Mouse (Mus musculus) CD4-positive helper T cell, adult 2 months (primary cell): ENCODE data around the gene Ift22.

Source experiments
- DNase-seq: peaks from one replicate; pipeline ENCODE4 v3.0.0-alpha.2; 2012; ENCODE audit warnings: low read depth, missing footprints, low spot score

The Ift22 gene

DNA sequence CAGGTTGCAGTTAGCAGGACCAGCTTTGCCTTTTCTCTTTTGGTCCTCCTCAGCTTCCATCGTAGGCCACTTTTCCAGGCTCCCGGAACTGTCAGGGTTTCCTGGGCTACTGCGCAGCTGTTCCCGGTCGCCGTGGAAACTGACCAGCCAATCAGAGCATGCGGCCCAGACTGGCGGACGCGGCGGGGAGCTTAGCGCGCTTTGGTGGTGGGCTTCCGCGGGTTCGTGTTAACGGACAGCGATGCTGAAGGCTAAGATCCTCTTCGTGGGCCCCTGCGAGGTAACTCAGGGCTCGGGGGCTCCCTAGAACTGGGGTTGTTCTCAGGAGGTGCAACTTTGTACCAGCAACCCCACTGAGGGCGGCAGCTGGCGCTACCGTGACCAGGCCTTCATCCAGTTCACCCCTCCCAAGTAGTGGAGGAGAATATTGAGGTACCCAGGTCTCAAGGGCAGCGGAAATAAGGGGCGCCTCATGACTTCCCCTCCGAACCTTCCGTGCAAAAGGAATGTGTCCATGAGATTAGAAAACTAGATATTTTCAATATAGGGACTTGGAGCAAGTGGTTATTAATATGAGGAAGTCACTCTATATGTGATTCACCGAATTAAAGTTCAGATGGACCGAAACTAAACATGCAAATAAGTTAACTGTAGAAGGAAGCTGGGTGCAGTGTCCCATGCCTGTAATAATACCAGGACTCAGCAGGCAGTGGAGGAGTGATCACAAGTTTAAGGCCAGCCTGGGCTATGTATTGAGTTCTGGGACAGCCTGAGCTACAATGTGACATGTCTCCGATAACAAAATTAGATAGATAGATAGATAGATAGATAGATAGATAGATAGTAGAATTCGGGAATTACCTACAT lies at the start of gene Ift22:
Ift22 (plus strand) TSS at position 160 of the 867 bp plus-strand sequence.
- DNase-seq = peak; percentile 81

DNA sequence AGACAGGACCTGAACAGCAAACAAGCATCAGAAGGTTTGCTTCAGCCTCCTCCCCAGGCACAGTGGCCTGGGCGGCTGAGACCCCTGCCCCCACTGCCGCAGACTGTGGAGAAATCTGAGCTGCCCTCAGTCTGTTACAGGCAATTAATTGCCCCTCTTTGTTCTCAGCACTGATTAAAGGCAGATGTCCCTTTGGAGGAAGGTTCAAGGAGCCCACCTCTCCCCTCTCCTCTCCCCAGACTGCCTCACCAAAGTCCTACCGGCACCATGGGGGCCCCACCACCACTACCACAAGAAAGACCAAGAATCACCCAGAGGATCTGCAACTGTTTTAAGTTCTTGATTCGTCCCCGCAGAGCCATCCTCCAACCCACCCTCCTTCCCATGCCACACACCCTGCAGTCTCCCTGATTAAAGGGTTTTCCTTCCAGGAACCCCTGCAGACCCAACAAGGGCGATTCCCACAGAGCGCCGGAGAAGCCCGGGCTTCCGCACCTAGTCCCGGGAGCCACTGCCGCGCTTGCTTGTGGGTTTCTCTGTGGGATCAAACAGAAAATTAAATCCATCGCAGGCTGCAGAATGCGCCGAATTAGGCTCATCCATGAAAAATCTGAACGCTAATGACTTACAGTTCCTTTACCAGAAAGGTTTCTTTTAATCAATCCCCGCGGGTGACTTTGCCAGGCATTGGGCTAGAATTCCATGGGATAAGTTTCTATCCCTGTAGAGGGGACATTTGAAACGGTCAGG lies 46.6 kb upstream of the Ift22 start:
- DNase-seq = no peak

DNA sequence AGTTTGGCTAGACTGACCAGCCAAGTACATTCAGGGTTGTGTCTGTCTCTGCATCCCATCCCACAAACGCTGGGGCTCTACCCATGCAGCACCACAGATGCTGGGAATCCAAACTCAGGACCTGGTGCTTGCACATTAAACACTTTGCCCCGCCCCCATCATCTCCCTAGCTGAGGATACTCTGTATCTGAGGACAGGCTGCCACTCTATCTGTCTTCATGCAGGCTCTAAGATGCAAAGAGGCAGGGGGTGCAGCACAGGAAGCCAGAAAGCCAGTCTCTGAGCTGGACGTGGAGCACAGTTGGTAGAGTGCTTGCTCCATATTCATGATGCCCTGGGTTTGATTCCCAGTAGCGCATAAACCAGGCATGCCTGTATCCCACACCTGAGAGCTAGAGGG lies 45.1 kb upstream of the Ift22 start:
- DNase-seq = no peak

DNA sequence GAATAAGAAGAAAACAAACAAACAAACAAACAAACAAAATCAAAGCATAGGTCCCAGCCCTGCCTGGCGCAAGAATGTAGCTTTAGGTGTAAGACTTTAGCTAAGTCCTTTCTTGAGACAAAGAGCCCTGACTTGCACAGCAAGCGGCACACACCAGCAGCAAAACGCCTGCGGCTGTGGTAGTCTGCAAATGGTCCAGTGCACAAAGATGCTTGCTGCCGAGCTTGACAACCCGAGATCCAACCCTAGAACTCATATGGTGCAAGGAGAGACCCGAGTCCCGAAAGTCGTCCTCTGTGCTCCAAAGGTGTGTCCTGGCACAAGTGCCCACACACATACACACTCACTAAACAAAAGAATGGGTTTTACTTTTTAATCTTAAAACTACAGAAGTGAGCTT lies 44.7 kb upstream of the Ift22 start:
- no peak for DNase-seq

DNA sequence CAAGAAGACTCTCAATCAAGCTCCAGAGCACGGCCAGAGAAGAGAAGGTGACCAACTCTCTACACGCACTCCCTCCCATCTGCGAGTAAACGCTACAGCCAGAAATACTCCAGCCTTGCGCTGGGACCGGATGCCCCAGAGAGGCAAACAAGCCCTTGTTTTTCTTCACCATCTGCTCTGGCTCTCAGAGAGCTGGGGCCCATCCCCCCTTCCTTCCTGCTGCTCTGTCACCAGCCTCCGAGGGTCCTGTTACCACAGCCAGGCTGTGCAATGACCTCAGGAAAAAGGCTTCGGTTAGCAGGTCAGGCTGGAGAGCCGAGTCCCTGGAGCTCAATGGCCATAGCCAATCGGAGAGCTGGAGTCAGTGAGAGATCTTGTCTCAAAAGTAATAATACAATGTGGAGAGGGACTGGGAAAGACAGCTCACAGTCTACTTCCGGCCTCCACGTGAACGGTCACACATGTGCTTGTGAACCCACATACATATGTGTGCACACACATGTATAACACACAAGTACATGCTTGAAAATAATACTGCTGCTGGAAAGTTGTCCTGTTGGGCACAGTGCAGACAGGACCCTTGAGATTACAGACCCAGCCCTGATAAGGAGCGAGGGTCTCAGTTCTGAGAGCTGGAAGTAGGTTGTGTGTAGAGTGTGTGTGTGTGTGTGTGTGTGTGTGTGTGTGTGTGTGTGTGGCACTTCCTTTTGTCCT lies 43.8 kb upstream of the Ift22 start:
- peak; percentile 50 for DNase-seq

DNA sequence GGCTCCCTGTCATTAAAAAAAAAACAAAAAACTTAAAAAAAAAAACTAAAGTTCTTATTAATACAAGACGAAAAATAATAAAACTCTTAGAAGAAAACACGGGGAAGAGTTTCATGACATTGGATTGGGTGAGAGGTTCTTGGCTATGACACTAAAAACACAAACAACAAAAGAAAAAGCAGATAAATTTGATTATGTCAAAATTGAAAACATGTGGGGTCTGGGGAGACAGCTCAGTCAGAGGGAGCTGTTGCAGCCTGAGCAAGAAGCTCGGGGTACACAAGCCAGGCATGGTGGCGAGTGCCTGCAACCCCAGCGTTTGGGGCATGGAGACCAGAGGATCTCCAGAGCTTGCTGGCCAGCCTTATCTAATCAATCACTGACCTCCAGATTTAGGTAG lies 40.2 kb upstream of the Ift22 start:
- DNase-seq = no peak

DNA sequence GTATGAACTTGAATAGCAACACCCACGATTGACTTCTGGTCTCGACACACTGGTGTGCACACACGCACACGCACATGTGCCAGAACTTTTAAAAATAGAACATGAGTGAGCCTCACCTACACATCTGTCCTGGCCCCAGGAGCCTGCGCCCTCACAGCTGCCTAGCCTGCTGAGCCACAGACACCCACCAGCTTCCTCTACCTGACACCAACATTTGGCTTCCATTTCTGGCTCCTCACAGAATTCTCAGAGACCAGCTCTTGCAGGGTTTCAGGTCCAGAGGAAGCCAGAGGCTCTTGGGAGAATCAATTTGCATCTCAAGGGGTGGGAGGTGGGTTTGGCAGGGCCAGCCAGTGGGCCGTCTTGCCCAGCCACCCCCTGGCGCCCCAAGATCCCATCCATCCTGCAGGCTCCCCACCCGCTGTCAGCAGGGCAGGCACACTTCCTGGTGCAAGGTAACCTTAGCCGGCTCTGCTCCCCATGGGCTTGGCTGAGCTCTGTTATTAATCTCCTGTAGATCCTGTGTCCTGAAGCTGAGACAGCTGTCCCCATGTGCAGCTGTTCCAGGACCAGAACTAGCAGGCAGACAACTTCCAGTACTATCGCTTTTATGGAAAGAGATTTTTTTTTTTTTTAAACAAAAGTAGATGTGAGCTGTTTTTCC lies 38.4 kb upstream of the Ift22 start:
- no peak for DNase-seq

DNA sequence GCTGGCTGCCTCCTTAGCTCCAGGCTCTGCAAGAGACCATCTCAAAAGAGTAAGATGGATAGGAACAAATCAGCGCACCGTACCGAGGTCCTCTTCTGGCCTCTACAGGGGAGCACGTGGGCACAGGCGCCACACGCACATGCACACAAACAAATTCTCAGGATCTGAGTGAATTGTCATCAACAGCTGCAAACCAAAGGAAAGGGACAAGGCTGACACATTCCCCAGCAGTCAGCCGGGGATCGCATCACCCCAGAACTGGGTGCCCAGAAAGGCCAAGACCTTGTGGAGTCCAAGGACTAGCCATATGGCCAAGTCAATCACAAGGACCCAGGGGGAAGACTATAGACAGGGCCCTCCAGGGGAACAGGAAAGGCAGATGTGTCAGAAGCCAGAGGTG lies 35.5 kb upstream of the Ift22 start:
- no peak for DNase-seq

DNA sequence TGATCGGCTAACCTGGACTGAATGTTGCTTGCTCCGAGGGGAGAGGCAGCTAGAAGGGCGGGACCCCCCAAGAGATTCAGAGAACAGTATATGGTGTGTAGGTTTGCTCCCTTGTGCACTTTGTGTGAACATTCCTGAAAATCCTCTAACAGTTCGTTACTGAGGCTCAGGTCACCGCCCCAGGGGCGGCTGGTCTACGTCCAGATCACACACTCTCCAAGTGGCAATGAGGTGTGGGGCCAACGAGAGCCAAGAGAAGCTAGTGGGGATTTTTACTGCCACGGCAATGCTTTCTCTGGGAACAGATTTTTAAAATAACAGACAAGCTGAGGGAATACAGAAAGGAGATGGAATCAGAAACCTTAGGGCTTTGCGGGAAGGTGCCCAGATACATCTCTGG lies 33.7 kb upstream of the Ift22 start:
- no peak for DNase-seq

DNA sequence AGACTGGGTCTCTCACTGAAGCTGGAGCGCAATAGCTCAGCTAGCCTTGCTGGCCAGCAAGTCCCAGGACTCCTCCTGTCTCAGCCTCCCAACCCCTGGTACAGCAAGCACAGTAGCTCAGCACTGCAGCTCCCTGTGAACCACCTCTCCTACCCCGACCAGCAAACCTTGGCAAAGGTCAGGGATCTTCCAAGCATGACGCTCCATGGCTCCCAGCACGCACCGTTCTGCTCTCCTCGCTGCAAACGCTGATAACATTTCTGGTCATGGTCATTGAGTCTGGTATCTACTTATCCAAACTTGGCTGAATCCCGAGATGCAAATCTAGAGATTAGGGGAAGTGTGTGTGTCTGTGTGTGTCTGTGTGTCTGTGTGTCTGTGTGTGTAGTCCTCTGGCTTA lies 27.8 kb upstream of the Ift22 start:
- DNase-seq = no peak

DNA sequence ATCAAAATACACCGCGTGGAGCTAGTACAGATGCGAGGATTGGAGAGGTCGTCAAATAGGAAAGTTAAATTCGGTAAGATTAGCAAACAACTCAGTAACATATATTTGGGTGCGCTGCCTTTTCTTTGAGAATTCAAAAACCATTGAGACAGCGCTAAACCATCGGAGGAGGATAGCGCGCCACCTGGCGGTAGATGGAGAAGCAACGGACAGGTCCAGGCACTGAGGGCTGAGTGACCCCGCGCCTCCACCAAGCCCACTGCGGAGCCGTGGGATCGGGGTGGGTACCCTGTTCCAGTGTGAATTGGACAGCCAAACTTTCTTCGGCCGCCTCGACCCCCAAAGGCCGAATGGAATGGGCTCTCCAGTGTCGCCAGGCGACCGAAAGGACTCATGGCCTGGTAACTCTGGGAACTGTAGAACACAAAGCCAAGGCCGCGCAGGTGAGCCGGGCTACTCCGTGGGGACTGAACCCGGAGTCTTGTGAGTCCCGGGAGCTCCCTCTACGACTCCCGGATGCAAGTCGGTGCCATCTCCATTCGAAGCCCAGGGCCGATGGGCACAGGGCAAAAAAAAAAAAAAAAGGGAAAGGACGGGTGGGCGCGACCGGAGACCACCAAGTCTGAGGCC lies 26.5 kb upstream of the Ift22 start:
- DNase-seq = peak; percentile 62

DNA sequence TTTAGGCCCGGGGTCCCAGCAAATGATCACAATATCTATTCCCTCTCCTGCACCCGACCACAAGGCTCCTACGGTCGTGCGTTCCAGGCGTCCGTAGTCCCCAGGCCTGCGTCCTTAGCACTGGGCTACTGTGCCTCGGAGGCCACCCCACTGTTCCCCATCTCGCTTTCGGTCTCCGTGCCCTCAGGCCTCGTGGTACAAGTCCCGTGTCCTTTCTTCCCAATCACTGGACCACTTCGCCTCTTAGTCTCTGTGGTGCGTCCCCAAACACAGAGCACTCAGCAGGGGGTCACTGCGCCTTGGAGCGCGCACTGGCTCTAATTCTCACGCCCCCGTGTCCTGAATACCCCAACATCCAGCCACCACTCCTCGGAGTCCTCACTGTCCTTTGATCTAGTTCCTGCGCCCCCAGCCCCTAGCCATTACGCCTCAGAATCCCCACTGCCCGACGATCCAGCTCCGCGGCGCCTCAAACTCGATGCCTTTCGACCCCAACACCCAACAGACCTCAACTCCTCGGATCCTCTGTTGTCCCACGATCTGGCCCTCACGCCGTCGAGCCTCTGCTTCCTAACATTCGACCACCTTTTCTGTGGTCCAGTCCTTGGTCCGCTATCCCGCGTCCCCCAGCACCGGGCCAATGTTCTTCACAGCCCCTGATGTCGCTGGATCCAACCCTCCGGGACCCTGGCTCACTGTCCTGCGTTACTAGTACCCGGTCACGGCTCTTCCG lies 25.7 kb upstream of the Ift22 start:
- DNase-seq = no peak

DNA sequence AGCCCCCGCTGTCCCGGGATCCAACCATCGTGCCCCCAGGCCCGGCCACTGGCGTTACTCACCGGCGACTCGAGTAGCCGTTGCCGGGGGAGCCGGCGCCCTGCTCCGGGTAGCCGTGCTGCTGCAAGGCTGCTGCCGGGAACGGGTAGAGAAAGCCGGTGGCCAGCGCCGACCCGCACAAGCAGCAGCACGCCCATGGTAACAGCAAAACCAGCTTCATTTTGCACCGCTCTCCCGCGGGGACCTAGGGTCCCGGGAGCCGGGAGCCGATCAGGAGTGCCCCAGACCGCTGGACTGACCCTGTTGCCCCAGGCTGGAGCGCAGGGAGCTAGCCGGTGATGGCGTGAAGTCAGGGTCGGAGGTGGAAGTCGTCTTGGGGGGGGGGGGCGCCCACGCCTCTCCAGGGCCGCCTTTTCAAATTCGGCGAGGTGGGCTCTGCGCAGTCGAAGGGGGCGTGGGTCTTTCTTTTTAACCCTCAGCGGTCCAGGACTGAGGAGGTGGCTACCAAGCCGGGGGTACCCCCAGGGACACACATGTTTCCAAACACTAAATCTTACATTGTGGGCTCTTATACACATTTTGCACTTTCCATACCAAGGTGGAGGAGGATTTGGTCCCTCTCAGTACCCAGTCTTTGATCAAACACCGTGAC lies 25.0 kb upstream of the Ift22 start, which contains the start of gene Col26a1:
Col26a1 (minus strand) TSS at position 422 of the 652 bp plus-strand sequence.
- DNase-seq = no peak

DNA sequence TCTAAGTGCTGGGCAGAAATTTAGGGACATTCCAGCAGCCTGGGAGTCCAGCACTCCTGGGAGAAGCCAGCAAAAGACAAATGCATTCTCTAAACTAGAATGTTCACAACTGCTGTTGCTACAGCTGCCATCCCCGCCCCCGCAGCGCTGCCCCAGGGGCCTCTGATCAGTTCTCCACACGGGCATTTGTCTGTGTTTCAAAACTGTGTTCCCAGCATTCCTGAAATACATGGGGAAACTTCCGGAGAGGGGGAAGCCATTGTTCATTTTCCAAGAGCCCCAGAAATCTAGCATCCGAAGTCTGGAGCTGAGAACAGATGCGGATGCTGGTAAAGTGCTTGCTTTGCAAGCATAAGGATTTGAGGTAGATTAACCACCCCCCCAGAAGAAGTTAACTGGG lies 21.0 kb upstream of the Ift22 start:
- no peak for DNase-seq

DNA sequence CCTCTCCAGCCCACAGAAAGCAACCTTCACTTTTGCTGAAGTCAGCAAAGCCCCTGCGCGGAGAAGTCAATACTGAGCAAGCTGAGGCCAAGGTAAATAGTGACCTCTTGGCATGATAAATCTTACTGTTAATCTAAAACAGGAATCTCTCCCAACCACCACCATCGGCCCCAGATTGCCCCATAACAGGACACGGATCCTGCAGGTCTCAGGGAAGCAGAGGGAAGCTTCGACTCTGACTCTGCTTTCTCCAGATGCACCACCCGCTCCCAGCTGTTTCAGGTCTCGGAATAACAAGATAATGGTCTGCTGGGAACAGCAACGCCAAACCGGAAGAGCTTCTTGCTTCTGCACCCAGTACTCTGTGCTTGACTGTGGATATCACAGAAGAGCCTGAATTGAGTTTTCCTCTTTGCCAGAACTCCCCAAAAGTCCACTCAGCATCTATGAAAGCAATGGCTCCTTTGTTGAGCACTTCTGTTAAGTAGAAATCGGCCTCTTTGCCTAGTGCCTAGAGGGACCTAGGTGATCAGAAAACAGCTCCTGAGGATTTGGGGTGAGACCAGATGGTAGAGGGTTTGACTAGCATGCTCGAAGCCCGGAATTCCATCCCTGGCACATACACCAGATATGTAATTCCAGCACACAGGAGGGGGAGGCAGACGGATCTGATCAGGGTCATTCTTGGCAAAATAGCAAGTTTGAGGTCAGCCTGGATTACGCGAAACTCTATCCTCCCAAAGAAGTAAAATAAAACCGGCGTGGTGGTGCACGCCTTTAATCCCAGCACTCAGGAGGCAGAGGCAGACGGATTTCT lies 19.2 kb upstream of the Ift22 start:
- no peak for DNase-seq

DNA sequence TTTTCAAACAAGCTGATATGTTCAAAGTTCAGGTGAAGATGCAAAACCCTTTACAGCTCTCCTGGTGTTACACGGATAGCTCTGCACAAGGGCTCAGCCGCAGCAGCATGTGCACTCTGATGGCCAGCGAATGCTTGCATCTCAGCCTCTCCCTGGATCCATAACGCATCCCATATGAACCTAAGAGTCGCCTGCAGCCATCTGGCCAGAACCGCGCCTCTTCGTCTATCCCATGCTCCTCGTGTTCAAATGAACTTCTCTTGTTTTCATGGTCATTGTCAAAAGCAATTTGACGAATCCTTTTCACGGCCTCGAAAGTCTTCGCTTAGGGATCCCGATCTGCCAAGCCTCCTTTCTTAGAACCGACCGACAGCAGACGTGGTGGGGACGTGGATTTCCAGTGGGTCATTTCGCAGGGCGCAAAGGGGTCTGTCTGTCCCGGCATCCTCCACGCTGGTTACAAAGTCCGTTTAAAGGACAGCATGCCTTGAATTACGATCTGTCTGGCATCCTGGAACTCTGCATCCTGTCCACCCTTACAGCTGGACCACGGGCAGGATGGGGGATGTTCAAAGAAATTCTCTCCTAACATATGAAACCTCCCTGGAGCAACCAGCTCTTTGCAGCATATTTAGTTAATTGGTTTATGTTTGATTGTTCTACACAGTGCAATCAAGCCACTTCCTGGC lies 13.0 kb upstream of the Ift22 start:
- DNase-seq = no peak

DNA sequence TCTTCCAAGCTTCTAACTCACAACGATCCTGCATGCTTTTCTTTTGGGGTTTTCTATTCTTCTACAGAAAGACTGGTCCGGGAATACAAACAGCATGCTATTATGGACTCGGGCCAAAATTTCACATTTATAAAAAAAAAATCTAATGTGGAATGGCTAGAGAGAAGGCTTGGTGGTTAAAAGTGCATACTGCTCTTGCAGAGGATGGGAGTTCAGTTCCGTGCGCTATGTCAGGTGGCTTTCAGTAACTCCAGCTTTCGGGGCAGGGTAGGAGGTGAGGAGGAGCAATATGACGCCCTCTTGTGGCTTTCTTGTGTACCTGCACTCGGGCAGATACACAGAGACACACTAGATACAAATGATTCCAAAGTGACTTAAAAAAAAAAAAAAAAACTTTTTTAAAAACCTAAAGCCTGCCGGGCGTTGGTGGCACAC lies 12.4 kb upstream of the Ift22 start:
- no peak for DNase-seq

DNA sequence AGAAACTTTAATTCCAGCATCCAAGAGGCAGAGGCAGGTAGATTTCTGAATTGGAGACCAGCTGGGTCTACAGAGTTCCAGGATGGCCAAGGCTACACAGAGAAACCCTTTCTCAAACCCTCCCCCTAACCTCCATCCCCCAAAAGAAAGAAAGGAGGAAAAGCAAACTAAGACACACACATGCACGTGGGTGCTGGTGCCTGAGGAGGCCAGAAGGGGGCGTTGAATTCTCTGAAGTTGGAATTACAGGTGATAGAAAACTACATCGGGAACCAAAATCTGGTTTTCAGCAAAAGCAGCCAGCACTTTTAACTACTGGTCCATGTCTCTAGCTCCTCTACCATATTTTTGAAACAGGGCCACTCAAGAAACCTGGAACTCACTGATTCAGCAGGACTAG lies 3.3 kb upstream of the Ift22 start:
- DNase-seq = no peak

DNA sequence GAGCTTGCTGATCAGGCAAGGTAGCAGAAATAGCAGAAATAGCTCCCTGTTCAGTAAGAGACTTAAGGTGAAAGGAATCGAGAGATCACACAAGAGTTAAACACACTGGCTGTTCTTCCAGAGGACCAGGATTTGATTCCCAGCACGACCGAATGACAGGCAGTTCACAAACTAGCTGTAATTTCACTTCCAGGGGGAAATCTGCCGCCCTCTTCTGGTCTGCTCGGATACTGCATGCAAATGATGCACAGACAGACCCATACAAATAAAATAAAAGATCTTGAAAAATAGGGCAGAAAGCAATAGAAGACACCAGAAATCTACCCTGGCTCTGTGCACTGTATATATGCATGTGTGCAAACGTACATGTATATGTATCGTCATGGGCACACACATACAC lies 2.3 kb upstream of the Ift22 start:
- DNase-seq = peak; percentile 44
